Mouse (Mus musculus) spleen, adult 2 months (tissue): ENCODE measurements around the gene Xaf1.

Experiments used
- CTCF ChIP-seq: fragments of 200-500 bp; IDR thresholded peaks from 2 replicates; pipeline ENCODE4 v1.5.1; 2011; ENCODE audit warnings: mild to moderate bottlenecking, inconsistent platforms; ENCODE audit not compliant: insufficient read depth, insufficient read length, insufficient replicate concordance; ENCODE audit errors: extremely low read depth
- POLR2A ChIP-seq: fragments of 200-500 bp; IDR thresholded peaks from 2 replicates; pipeline ENCODE4 v1.6.1; 2011; ENCODE audit warnings: low read depth, low read length, inconsistent platforms

GRCm38 (mm10) chr11:72266207-72266959 is 35.0 kb upstream of the Xaf1 start:
- no peak for TF ChIP-seq POLR2A
- TF ChIP-seq CTCF: no peak
